Mouse (Mus musculus) cerebral cortex, adult 2 months (tissue): ENCODE results near the gene Uvrag.

Source experiments
- WGBS: fragments of 180-500 bp; shearing (Covaris S2); methylation state at CpG from one replicate; pipeline ENCODE4 v1.1.7; 2018; 5-methylcytosine and 5-hydroxymethylcytosine counted together

Gene Uvrag

DNA sequence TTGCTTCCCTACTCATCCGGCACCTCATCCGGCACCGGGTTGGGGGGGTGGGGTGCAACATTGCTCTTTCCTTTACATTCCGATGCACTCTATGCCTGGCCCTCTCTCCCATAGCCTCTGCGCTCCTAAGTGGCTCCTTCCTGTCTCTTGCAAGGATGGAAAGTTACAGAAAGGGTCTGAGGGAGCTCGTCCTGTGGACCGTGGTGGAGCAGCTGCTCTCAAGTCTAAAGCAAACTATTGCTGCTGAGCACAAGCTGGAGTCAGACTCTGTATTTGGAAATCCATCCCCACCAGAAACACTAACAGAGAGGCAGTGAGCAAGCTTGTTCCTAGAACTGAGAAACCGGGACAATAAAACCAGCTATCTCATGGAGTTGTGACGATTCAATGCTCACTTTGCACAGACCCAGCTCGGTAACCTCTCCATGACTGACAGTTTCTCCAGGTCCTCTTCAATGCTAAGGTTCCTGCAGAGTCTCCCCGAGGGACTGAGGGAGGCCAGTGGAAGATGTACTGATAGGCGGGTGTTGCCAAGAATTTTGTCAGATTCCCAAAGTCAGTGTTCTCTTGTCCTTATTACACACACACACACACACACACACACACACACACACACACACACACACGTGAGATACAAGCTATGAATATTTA, 975 bp downstream of the Uvrag start:
- under 1% methylated on average over 13 of the region's 13 CpGs for WGBS

- WGBS = 97% methylated on average over 4 of the region's 4 CpGs
Observed at GRCm38 (mm10) chr7:99137541-99137940, 3.4 kb downstream of the Uvrag start.

DNA sequence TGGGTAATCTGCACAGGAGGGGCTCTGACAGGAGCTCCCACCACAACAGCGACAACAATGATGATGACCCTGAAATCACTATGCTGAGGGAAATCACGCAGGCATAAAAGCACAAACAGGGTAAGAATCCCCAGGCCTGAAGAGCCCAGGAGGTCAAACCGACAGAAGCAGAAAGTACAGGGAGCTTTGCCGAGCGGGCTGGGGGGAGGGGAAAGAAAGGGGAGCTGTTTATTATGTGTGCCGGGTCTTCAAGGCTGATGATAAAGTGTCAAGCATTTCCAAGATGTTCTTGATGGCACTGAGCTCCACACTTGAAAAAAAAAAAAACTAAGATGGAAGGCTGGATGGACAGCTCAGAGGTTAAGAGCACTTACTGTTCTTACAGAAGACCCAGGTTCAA, 4.2 kb downstream of the Uvrag start:
- 76% methylated on average over 6 of the region's 6 CpGs for WGBS

DNA sequence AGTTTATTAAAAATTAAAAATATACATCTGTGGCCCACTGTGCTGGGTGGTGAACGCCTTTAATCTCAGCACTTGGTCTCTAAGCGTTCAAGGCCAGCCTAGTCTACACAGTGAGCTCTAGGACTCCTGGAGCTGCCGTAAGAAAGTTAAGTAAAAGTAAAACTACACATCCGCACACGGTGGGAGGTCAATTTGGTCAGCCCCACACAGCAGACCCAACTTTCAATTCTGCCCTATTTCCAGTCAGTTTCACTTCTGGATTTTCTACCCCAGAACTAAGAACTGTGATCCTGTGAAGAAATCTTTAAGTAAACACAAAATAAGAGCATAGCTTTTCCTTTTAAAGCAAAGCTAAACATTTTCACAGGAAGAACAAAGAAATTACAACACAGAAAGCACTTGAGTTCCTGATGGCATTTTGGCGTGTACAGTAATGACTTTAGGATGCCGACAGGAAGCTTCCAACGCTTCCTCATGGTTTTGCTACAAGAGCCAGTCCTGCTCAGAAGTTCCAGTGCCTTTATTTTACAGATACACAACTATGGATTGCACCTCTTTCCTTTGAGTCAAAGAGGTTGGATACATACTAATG, 7.0 kb downstream of the Uvrag start:
- WGBS = 71% methylated on average over 8 of the region's 8 CpGs

GRCm38 (mm10) chr7:99132597-99132996, 8.3 kb downstream of the Uvrag start:
- 78% methylated on average over 9 of the region's 9 CpGs for WGBS

DNA sequence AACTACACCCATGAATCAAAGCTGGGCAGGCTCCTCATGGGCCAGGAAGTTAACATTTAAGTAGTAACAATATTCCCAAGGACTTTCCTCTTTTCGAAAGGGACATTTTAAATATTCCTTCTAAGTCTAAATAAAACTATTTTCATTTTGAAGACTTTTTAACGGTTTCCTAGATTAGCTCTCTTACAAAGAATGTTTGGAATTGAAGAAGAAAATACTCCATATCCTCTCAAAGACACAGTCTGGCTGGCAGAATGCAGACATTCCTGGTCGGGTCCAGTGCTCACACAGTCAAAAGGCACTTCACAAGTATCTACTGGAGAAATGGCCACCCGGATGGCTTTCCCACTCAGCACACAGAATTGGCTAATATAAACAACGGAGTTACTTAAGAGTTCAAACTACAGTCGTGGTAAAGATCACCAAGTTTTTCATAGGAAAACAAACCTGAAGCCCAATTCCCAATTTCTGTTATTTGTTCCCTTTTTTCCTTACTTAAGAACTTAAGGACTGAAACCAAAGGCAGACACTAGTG, 9.1 kb downstream of the Uvrag start:
- WGBS = 54% methylated on average over 6 of the region's 6 CpGs

DNA sequence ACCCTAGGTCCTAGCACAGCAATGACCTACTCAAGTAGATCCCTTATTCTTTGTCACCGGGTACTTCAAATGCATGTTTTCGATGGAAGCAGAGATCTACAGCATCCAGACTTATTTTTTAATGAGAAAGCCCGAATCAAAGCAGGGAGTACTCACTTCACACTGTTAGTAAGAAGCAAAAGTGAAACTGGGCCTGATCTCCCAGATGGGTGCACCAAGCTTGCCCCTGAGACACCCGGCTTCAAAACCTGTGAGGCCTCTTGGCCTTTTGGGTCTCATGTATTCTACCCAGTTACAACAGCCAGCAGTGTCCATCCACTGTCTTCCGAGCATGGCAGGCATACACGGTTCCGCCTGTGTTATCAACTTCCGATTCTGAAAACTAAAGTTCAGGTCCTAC, 12.0 kb downstream of the Uvrag start:
- WGBS = 90% methylated on average over 8 of the region's 8 CpGs

GRCm38 (mm10) chr7:99128020-99128950, 12.7 kb downstream of the Uvrag start:
- 75% methylated on average over 10 of the region's 10 CpGs for WGBS

DNA sequence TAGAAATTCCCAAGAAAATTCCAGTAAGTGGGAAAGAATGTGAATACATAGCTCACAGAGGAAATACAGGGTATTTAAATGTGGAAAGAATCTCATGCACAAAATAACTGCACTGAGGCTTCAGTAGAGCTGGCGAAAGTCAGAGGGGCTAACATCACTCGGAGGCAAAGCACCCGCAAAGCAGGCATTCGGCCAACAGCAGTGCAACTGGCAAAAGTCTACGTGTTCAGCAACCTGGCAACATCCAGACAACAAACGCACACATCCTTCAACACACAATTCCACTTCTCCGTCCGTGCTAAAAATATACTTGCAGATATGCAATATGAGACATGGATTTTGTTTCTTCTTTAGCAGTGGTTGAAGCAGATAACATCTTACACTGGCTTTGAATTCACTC, 14.9 kb downstream of the Uvrag start:
- 35% methylated on average over 8 of the region's 8 CpGs for WGBS

- 79% methylated on average over 5 of the region's 5 CpGs for WGBS
Observed at GRCm38 (mm10) chr7:99122651-99123050, 18.3 kb downstream of the Uvrag start.

DNA sequence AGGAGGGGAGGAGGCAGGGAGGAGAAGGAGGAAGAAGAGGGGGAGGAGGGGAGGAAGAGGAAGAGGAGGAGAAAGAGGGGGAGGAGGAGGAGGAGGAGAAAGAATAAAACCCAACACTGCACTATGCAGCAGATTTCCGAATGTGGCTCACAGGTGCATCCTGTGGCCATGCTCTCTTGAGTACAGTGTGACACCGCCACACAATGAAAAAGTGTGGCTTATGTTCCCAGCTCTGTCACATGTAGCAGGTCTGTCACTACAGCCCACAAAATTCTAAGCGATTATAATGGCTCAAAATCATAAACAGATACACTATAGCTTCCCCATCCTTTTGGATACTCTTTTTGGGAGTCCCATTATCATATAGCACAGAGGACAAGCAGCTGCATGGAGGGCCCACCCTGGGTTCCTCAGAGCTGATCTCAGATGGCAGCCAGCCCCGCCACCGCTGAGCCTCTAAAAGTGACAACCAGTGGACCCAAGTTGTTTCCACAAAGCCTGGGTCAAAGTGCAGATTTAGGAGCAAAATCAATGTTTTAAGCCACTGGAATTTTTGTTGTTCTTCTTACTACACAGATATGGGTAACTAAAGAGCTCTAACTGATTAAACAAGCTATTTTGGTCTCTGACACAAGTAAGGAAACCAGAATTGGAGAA, 19.9 kb downstream of the Uvrag start:
- WGBS = 87% methylated on average over 5 of the region's 5 CpGs

GRCm38 (mm10) chr7:99120082-99120481, 20.9 kb downstream of the Uvrag start:
- 89% methylated on average over 4 of the region's 4 CpGs for WGBS

DNA sequence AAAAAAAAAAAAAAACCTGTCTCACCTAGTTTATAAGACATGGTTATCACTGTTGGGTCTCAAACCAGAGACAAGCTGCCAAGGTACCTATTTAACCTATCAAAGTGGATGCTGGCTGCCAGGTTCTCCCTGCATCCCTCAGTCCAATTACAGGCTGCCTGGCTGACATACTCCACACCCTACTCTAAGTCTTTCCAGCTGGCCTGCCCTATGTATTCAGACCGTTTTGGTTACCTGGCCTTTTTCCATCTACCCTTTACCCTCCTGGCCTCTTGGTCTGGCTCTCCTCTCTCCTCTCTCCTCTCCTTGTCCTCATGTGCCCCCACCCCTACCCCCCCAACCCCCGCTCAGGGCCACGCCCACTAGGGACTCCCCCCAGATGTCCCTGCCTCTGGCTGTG, 24.2 kb downstream of the Uvrag start:
- WGBS = 80% methylated on average over 3 of the region's 3 CpGs

GRCm38 (mm10) chr7:99114006-99114726, 26.8 kb downstream of the Uvrag start:
- 83% methylated on average over 16 of the region's 16 CpGs for WGBS

DNA sequence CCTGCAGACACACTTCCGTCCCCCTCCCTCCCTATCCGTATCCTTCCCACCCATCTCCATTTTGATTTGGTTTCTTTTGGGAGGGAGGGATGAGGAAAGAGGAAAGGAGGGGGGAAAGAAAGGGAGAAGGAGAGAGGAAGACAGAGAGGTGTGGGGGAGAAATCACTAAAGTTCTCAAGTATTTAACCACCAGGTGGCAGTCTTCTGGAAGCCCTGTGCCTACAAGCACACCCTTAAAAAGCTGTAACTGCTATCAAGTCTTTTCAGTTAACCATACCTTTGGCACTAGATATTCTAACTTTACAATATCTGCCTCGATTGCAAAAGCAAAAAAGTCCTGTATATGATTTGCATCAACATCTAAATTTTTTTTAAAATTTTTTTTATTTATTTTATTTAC, 33.4 kb downstream of the Uvrag start:
- 52% methylated on average over 3 of the region's 3 CpGs for WGBS

DNA sequence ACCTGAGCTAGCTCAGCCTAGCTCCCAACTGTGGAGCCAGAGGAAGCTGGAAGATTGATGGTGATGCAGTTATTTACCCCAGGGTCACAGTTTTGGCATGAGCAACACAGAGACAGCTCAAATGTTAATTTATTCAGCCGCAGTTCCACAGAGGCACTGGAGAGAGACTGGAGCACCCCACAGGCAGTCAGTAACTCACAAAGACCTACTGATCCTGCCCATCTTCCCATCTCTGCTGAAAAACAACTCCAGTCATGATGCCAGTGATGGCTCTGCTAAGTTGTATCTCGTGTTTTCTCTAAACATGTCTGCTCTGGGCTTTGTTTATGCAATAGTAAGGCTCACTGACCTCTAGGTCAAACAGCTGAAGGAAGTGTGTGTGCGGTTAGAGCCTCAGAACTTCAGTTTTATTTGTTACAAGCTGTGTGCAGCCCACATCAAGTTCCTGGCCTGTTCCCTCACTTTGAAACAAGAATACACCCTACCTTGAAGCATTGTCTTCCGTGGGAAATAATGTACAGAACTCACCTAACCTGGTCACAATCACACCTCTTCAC, 34.1 kb downstream of the Uvrag start:
- WGBS = 58% methylated on average over 4 of the region's 4 CpGs

DNA sequence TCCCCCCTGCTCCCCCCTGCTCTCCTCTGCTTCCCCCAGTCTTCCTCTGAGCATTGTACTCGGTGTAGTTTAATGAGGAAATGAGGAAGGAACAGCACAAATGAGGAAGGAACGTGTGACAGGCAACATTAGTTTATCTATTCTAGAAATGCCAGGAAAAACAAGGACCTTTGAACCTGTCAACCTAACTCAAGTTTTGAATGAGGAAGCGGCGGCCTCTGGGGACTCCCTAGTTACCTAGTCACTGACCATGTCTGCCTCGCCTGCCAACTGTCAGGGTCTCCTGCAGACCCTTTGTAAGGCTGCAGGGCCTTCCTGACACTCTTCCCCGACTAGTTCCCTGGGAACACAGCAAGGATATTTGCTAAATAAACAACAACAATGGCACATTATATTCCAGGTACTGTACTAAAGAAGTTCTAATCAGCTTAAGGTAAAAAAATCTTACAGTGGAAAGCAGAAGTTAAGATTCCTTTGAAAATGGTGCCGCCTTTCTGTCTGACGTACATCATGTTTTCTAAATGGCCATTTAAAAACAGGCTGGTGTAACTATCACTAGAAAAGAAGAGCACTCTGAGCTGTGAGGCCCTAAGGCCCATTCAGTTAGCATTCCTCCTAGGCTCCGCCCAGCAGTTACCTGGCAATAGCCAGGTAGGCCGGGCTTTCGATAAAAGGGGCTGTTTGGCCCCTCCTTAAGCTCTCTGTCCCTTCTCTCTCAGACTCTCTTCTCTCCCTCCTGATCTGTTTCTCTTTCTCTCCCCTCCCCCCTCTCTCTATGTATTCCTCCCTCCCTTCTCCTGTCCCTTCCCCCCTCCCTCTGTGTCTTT, 39.0 kb downstream of the Uvrag start:
- 66% methylated on average over 11 of the region's 11 CpGs for WGBS

GRCm38 (mm10) chr7:99101076-99101475, 39.9 kb downstream of the Uvrag start:
- WGBS = 65% methylated on average over 2 of the region's 2 CpGs

GRCm38 (mm10) chr7:99100573-99100972, 40.4 kb downstream of the Uvrag start:
- 78% methylated on average over 8 of the region's 8 CpGs for WGBS

- 75% methylated on average over 9 of the region's 9 CpGs for WGBS
Observed at GRCm38 (mm10) chr7:99100087-99100486, 40.9 kb downstream of the Uvrag start.
